29 mouse cellular contexts compared by ENCODE assay signal in the genomic region with DNA sequence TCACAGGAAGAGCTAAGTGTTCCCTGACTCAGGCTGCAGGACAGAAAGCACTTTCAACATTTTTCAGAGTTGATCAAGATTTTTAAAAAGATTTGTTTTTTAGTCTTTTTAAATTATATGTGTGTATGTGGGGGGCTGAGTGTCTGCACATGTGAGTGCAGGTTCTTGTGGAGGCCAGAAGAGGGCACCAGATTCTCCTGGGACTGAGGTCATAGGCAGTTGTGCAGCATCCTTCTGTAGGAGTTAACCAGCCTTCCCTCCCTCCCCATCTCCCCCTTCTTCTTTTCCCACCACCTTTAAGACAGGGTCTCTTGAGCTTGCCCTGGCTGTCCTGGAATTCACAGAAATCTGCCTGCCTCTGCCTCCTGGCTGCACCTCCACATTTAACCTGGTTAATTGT. TPM values are rescaled to one million over a fixed set of nuclear protein-coding genes. Genes with fewer than 3 reads are reported as not detected.
DNase-seq lines count a peak whose midpoint lies in the region; ATAC-seq and TF ChIP-seq lines count a peak whose summit lies in the region.
"Had no signal": no experiment of that assay in that cellular context is flagged by ENCODE, and none has a peak within 500 bp of the region (broad histone marks: within the 10 kb centered on the region; RNA-seq: fewer than 3 reads in every experiment).

No protein-coding gene starts in this region.

- H3K4me2 ChIP-seq in liver, embryonic 14.5 days (ENCODE audit: low read depth): no peak overlapping the region
- H3K4me2 ChIP-seq: embryonic facial prominence, embryonic 12.5 days; heart, embryonic 15.5 days; hindbrain, embryonic 14.5 days; limb, embryonic 13.5 days; liver, embryonic 13.5 days; midbrain, embryonic 12.5 days; neural tube, embryonic 12.5 days had no signal

- no peak for TF ChIP-seq POLR2A in heart, adult 2 months (IDR thresholded peaks at IDR 0.05; ENCODE audit: insufficient read depth, low read depth, low read length)
- no peak for TF ChIP-seq POLR2A in ES-Bruce4 (IDR thresholded peaks at IDR 0.05; ENCODE audit: insufficient read depth, low read length)

- no peak overlapping the region for H3K27ac ChIP-seq in heart, adult 2 months
- no peak overlapping the region for H3K27ac ChIP-seq in liver, embryonic 14.5 days
- H3K27ac ChIP-seq in ES-Bruce4 (ENCODE audit: insufficient read depth, low read length): no peak overlapping the region
- H3K27ac ChIP-seq: embryonic facial prominence, embryonic 12.5 days; heart, embryonic 10.5 days; heart, embryonic 15.5 days; hindbrain, embryonic 14.5 days; limb, embryonic 13.5 days; liver, embryonic 13.5 days; midbrain, embryonic 12.5 days; neural tube, embryonic 12.5 days; stomach, postnatal 0 days had no signal

- no peaks in the 10 kb centered on the region for H3K4me1 ChIP-seq in heart, adult 2 months (ENCODE audit: control insufficient read depth, insufficient read depth, low read length)
- no peaks in the 10 kb centered on the region for H3K4me1 ChIP-seq in liver, embryonic 14.5 days (replicated peaks; ENCODE audit: control insufficient read depth in 2 of 2, insufficient read depth in 2 of 2, low read length in 1 of 2)
- H3K4me1 ChIP-seq in ES-Bruce4 (ENCODE audit: control insufficient read depth, insufficient read depth, low read length): no peaks in the 10 kb centered on the region
- H3K4me1 ChIP-seq: heart, embryonic 15.5 days; liver, embryonic 13.5 days; megakaryocyte, embryonic 14.5 days; midbrain, embryonic 12.5 days; neural tube, embryonic 12.5 days had no signal

- no peak for TF ChIP-seq EP300 in heart, adult 2 months (IDR thresholded peaks at IDR 0.05; ENCODE audit: insufficient read depth, low read depth, low read length)
- no peak for TF ChIP-seq EP300 in liver, embryonic 14.5 days (IDR thresholded peaks at IDR 0.05; ENCODE audit: low read depth)
- no peak for TF ChIP-seq EP300 in ES-Bruce4 (IDR thresholded peaks at IDR 0.05; ENCODE audit: insufficient read depth, low read depth, low read length)

- no peaks in the 10 kb centered on the region for H3K36me3 ChIP-seq in heart, adult 2 months (ENCODE audit: control insufficient read depth, insufficient read depth, low read length)
- H3K36me3 ChIP-seq in liver, embryonic 14.5 days (replicated peaks; ENCODE audit: control insufficient read depth, insufficient read depth, low read depth): no peaks in the 10 kb centered on the region
- H3K36me3 ChIP-seq in ES-Bruce4 (ENCODE audit: control insufficient read depth, insufficient read depth, low read length, poor library complexity, severe bottlenecking): no peaks in the 10 kb centered on the region
- no peaks in the 10 kb centered on the region for H3K36me3 ChIP-seq in splenic B cell, adult 2 months (ENCODE audit: control insufficient read depth, insufficient read depth, low read length, poor library complexity, severe bottlenecking)
- H3K36me3 ChIP-seq: embryonic facial prominence, embryonic 12.5 days; heart, embryonic 10.5 days; heart, embryonic 15.5 days; limb, embryonic 13.5 days; liver, embryonic 13.5 days; midbrain, embryonic 12.5 days; neural tube, embryonic 12.5 days had no signal

- ATAC-seq in liver, embryonic 14.5 days (ENCODE audit: insufficient read depth): no peak
- ATAC-seq: forebrain, embryonic 14.5 days had no signal

- H3K4me3 ChIP-seq in heart, adult 2 months: no peak overlapping the region
- no peak overlapping the region for H3K4me3 ChIP-seq in liver, embryonic 14.5 days (ENCODE audit: insufficient read depth in 1 of 2, low read depth in 2 of 2, low read length in 2 of 2)
- no peak overlapping the region for H3K4me3 ChIP-seq in ES-Bruce4 (ENCODE audit: low read depth, low read length)
- H3K4me3 ChIP-seq: embryonic facial prominence, embryonic 12.5 days; heart, embryonic 10.5 days; heart, embryonic 15.5 days; limb, embryonic 13.5 days; liver, embryonic 13.5 days; megakaryocyte, embryonic 14.5 days; midbrain, embryonic 12.5 days; myocyte; neural tube, embryonic 12.5 days had no signal

- no peaks in the 10 kb centered on the region for H3K79me2 ChIP-seq in heart, adult 2 months (replicated peaks; ENCODE audit: control insufficient read depth, insufficient read depth, low read length)

- TF ChIP-seq CTCF in heart, adult 2 months (IDR thresholded peaks at IDR 0.05): peak; percentile 28; the same call in 1 of the 2 replicates
- 0 out of 2 replicates have a peak, but pooled peaks have one; percentile 14 for TF ChIP-seq CTCF in liver, embryonic 14.5 days (IDR thresholded peaks at IDR 0.05; ENCODE audit: low read depth)
- peak; percentile 35 for TF ChIP-seq CTCF in ES-Bruce4 (IDR thresholded peaks at IDR 0.05; ENCODE audit: low read depth, low read length)

- no peaks in the 10 kb centered on the region for H3K27me3 ChIP-seq in heart, adult 2 months (ENCODE audit: control insufficient read depth, insufficient read depth, low read length)
- no peaks in the 10 kb centered on the region for H3K27me3 ChIP-seq in liver, embryonic 14.5 days (ENCODE audit: control insufficient read depth, insufficient read depth, low read length)
- no peaks in the 10 kb centered on the region for H3K27me3 ChIP-seq in ES-Bruce4 (ENCODE audit: control insufficient read depth, insufficient read depth, low read length, poor library complexity, severe bottlenecking)
- no peaks in the 10 kb centered on the region for H3K27me3 ChIP-seq in splenic B cell, adult 2 months (ENCODE audit: control insufficient read depth, insufficient read depth, low read length, poor library complexity, severe bottlenecking)
- H3K27me3 ChIP-seq: embryonic facial prominence, embryonic 12.5 days; heart, embryonic 15.5 days; limb, embryonic 13.5 days; liver, embryonic 13.5 days; midbrain, embryonic 12.5 days; neural tube, embryonic 12.5 days had no signal

- no peak overlapping the region for H3K9ac ChIP-seq in heart, adult 2 months (ENCODE audit: low read depth, low read length)
- H3K9ac ChIP-seq in liver, embryonic 14.5 days (replicated peaks): no peak overlapping the region
- no peak overlapping the region for H3K9ac ChIP-seq in ES-Bruce4 (ENCODE audit: low read depth, poor library complexity, severe bottlenecking)
- H3K9ac ChIP-seq: embryonic facial prominence, embryonic 12.5 days; heart, embryonic 15.5 days; hindbrain, embryonic 14.5 days; limb, embryonic 13.5 days; liver, embryonic 13.5 days; midbrain, embryonic 12.5 days; neural tube, embryonic 12.5 days had no signal

- DNase-seq in heart, adult 2 months: no peak
- no peak for DNase-seq in heart, postnatal 25 days (ENCODE audit: low spot score)
- DNase-seq in liver, embryonic 14.5 days (ENCODE audit: low read depth in 3 of 3, low spot score in 3 of 3): no peak
- no peak for DNase-seq in liver
- peak; percentile 14 for DNase-seq in splenic B cell, adult 2 months (ENCODE audit: low read depth, low spot score)
- DNase-seq in heart, postnatal 14 days: no peak
- DNase-seq: adrenal gland, postnatal 10 days; cerebellum, adult 11-12 months; cerebellum, adult 9-11 months; embryo, embryonic 11 days; gastrocnemius, postnatal 14 days; heart, postnatal 4 days; kidney, adult 18-20 months; liver, embryonic 13.5 days; lung, postnatal 36 days; right cerebral cortex, adult 18-20 months; spleen, adult 18-20 months had no signal

- H3K9me3 ChIP-seq in liver, embryonic 14.5 days (ENCODE audit: control insufficient read depth, low read length): no peaks in the 10 kb centered on the region
- H3K9me3 ChIP-seq in ES-Bruce4 (replicated peaks; ENCODE audit: control insufficient read depth, insufficient read depth, low read length, poor library complexity, severe bottlenecking): no peaks in the 10 kb centered on the region
- H3K9me3 ChIP-seq: embryonic facial prominence, embryonic 12.5 days; heart, embryonic 15.5 days; liver, embryonic 13.5 days; midbrain, embryonic 12.5 days had no signal

- intact Hi-C loops in heart, adult 2 months (cut with DNase I): no loop called here
- intact Hi-C loops in heart, postnatal 25 days (cut with DNase I): no loop called here
- intact Hi-C loops in heart, postnatal 14 days (cut with DNase I): no loop called here

RNA-seq across cellular contexts. Expression of gene Ier5l, which starts 58.9 kb away (rescaled TPM):
- total RNA-seq in heart, adult 2 months (2021): 1 to 10 TPM; 2.8 to 3.0 TPM
- 3.4 and 5.6 TPM in 2 replicates for polyA plus RNA-seq in heart, adult 2 months (2012; rRNA removed)
- 1 to 10 TPM; 4.1 to 6.9 TPM for total RNA-seq in heart, postnatal 25 days (2021)
- 0.86 and 0.90 TPM in 2 replicates for polyA plus RNA-seq in liver, embryonic 14.5 days (2012; rRNA removed)
- 0.10 and 0.13 TPM in 2 replicates for polyA plus RNA-seq in liver, embryonic 14.5 days (2014; fragmentation: Nextera tagmentation; extraction: Ambion mirVana)
- polyA plus RNA-seq in ES-Bruce4 (2011; ENCODE audit: insufficient read depth, insufficient read length, low read depth, missing spikeins): 5.3 and 6.2 TPM in 2 replicates
- 1 to 10 TPM; 5.8 to 6.3 TPM for total RNA-seq in heart, postnatal 14 days (2021)
